Mouse (Mus musculus): ENCODE measurements at regions not wholly inside any gene's neighbourhood (a gene's known extent, or its start where the extent isn't known, plus 50 kb on each side); places are given as distances from the start of the nearest gene placed in this dataset.

GRCm38 (mm10) chr9:61205049-61205448 lies 167.1 kb upstream of the Tle3 start:
- in situ Hi-C loops (cut with MboI; ENCODE audit: low sequenced_read_pairs in 2 of 2, unreplicated experiment in 2 of 2): no loop called here
- no peak for DNase-seq (ENCODE audit: low read depth, low spot score)
- no peaks in the 10 kb centered on the region for H3K36me3 ChIP-seq (ENCODE audit: control insufficient read depth, insufficient read depth, low read length, poor library complexity, severe bottlenecking)
- no peak overlapping the region for H3K27ac ChIP-seq (ENCODE audit: insufficient read depth, low read depth, low read length, poor library complexity, severe bottlenecking)
- TF ChIP-seq ZC3H11A (IDR thresholded peaks at IDR 0.05; ENCODE audit: borderline replicate concordance, low read depth, low read length) (no peak), ZNF384 (IDR thresholded peaks at IDR 0.05; ENCODE audit: low read depth, low read length) (no peak), HCFC1 (IDR thresholded peaks at IDR 0.05; ENCODE audit: borderline replicate concordance, insufficient read depth, low read length) (no peak), MAFK (IDR thresholded peaks at IDR 0.05; ENCODE audit: insufficient read depth, low read depth, low read length) (no peak)
- H3K9ac ChIP-seq (ENCODE audit: insufficient read depth, low read depth, low read length, poor library complexity, severe bottlenecking): no peak overlapping the region
- no peak overlapping the region for H3K4me3 ChIP-seq (ENCODE audit: insufficient read depth in 1 of 2, low read depth in 1 of 2, low read length in 2 of 2, poor library complexity in 1 of 2, severe bottlenecking in 1 of 2)
- H3K9me3 ChIP-seq (ENCODE audit: control insufficient read depth, insufficient read depth, low read depth, low read length): no peaks in the 10 kb centered on the region
- peaks cover 2 to 11% of the 10 kb centered on the region in 2 experiments; a peak in 1 of 4 replicates for H3K4me1 ChIP-seq (ENCODE audit: control insufficient read depth in 2 of 2, insufficient read depth in 2 of 2, low read length in 2 of 2, poor library complexity in 1 of 2)

GRCm38 (mm10) chr9:61206725-61207365 lies 165.3 kb upstream of the Tle3 start:
- Histone ChIP-seq H3K4me1 (ENCODE audit: control insufficient read depth in 2 of 2, insufficient read depth in 2 of 2, low read length in 2 of 2, poor library complexity in 1 of 2) (peaks cover 2 to 13% of the 10 kb centered on the region in 2 experiments; a peak in 1 of 4 replicates), H3K9ac (ENCODE audit: insufficient read depth, low read depth, low read length, poor library complexity, severe bottlenecking) (no peak overlapping the region), H3K9me3 (ENCODE audit: control insufficient read depth, insufficient read depth, low read depth, low read length) (no peaks in the 10 kb centered on the region), H3K4me3 (ENCODE audit: insufficient read depth in 1 of 2, low read depth in 1 of 2, low read length in 2 of 2, poor library complexity in 1 of 2, severe bottlenecking in 1 of 2) (no peak overlapping the region), H3K27ac (ENCODE audit: insufficient read depth, low read depth, low read length, poor library complexity, severe bottlenecking) (no peak overlapping the region), H3K36me3 (ENCODE audit: control insufficient read depth, insufficient read depth, low read length, poor library complexity, severe bottlenecking) (no peaks in the 10 kb centered on the region)
- no peak for DNase-seq (ENCODE audit: low read depth, low spot score)
- no peak for TF ChIP-seq HCFC1 (IDR thresholded peaks at IDR 0.05; ENCODE audit: borderline replicate concordance, insufficient read depth, low read length)
- TF ChIP-seq MAFK (IDR thresholded peaks at IDR 0.05; ENCODE audit: insufficient read depth, low read depth, low read length): no peak
- TF ChIP-seq ZNF384 (IDR thresholded peaks at IDR 0.05; ENCODE audit: low read depth, low read length): no peak
- TF ChIP-seq CHD2 (IDR thresholded peaks at IDR 0.05; ENCODE audit: low read depth, low read length): no peak
- TF ChIP-seq ZC3H11A (IDR thresholded peaks at IDR 0.05; ENCODE audit: borderline replicate concordance, low read depth, low read length): no peak
- in situ Hi-C loops (cut with MboI; ENCODE audit: low sequenced_read_pairs in 2 of 2, unreplicated experiment in 2 of 2): no loop called here

- in situ Hi-C loops (cut with MboI; ENCODE audit: low sequenced_read_pairs in 2 of 2, unreplicated experiment in 2 of 2): no loop called here
- Histone ChIP-seq H3K4me1 (ENCODE audit: control insufficient read depth in 2 of 2, insufficient read depth in 2 of 2, low read length in 2 of 2, poor library complexity in 1 of 2) (peaks cover 2 to 13% of the 10 kb centered on the region in 2 experiments; a peak in 1 of 4 replicates), H3K4me3 (ENCODE audit: insufficient read depth in 1 of 2, low read depth in 1 of 2, low read length in 2 of 2, poor library complexity in 1 of 2, severe bottlenecking in 1 of 2) (no peak overlapping the region), H3K9ac (ENCODE audit: insufficient read depth, low read depth, low read length, poor library complexity, severe bottlenecking) (no peak overlapping the region), H3K27ac (ENCODE audit: insufficient read depth, low read depth, low read length, poor library complexity, severe bottlenecking) (no peak overlapping the region), H3K9me3 (ENCODE audit: control insufficient read depth, insufficient read depth, low read depth, low read length) (no peaks in the 10 kb centered on the region), H3K36me3 (ENCODE audit: control insufficient read depth, insufficient read depth, low read length, poor library complexity, severe bottlenecking) (no peaks in the 10 kb centered on the region)
- no peak for TF ChIP-seq HCFC1 (IDR thresholded peaks at IDR 0.05; ENCODE audit: borderline replicate concordance, insufficient read depth, low read length)
- TF ChIP-seq ZNF384 (IDR thresholded peaks at IDR 0.05; ENCODE audit: low read depth, low read length): no peak
- TF ChIP-seq CHD2 (IDR thresholded peaks at IDR 0.05; ENCODE audit: low read depth, low read length): no peak
- TF ChIP-seq ZC3H11A (IDR thresholded peaks at IDR 0.05; ENCODE audit: borderline replicate concordance, low read depth, low read length): no peak
- TF ChIP-seq MAFK (IDR thresholded peaks at IDR 0.05; ENCODE audit: insufficient read depth, low read depth, low read length): no peak
- DNase-seq (ENCODE audit: low read depth, low spot score): no peak
Observed at GRCm38 (mm10) chr9:61207423-61208150, 164.6 kb upstream of the Tle3 start.

GRCm38 (mm10) chr9:61211627-61212026 lies 160.5 kb upstream of the Tle3 start:
- Histone ChIP-seq H3K4me3 (ENCODE audit: insufficient read depth in 1 of 2, low read depth in 1 of 2, low read length in 2 of 2, poor library complexity in 1 of 2, severe bottlenecking in 1 of 2) (no peak overlapping the region), H3K27ac (ENCODE audit: insufficient read depth, low read depth, low read length, poor library complexity, severe bottlenecking) (no peak overlapping the region), H3K9ac (ENCODE audit: insufficient read depth, low read depth, low read length, poor library complexity, severe bottlenecking) (no peak overlapping the region), H3K9me3 (ENCODE audit: control insufficient read depth, insufficient read depth, low read depth, low read length) (no peaks in the 10 kb centered on the region), H3K4me1 (ENCODE audit: control insufficient read depth in 2 of 2, insufficient read depth in 2 of 2, low read length in 2 of 2, poor library complexity in 1 of 2) (peaks cover 2 to 10% of the 10 kb centered on the region in 2 experiments; a peak in 1 of 4 replicates), H3K36me3 (ENCODE audit: control insufficient read depth, insufficient read depth, low read length, poor library complexity, severe bottlenecking) (no peaks in the 10 kb centered on the region)
- in situ Hi-C loops (cut with MboI; ENCODE audit: low sequenced_read_pairs in 2 of 2, unreplicated experiment in 2 of 2): no loop called here
- DNase-seq (ENCODE audit: low read depth, low spot score): no peak
- no peak for TF ChIP-seq HCFC1 (IDR thresholded peaks at IDR 0.05; ENCODE audit: borderline replicate concordance, insufficient read depth, low read length)
- TF ChIP-seq CHD2 (IDR thresholded peaks at IDR 0.05; ENCODE audit: low read depth, low read length): no peak
- no peak for TF ChIP-seq ZC3H11A (IDR thresholded peaks at IDR 0.05; ENCODE audit: borderline replicate concordance, low read depth, low read length)
- TF ChIP-seq MAFK (IDR thresholded peaks at IDR 0.05; ENCODE audit: insufficient read depth, low read depth, low read length): no peak

Measured in ES-E14 (cell line).